Mouse (Mus musculus): Measurements from ENCODE around the gene Cdc27. TPM values are rescaled to one million over a fixed set of nuclear protein-coding genes. Genes with fewer than 3 reads are reported as not detected.
A peak's percentile ranks its signal among the peaks of the same experiment; 100 is the strongest.

Gene Cdc27
- polyA plus RNA-seq, 1 experiment from 2014 or later = 43.9 TPM

GRCm38 (mm10) chr11:104512436-104512835 is 38.0 kb downstream of the Cdc27 start:
- in situ Hi-C loops (cut with MboI; ENCODE audit: low pct_unique_long_range_greater_than_20kb) = no loop called here
- ChIA-PET POLR2A (no interaction called here), CTCF (no interaction called here)
- DNase-seq (ENCODE audit: low read depth, low spot score) = no peak
- no peak for ATAC-seq
- no peaks in the 10 kb centered on the region for H3K27me3 ChIP-seq
- TF ChIP-seq CTCF (IDR thresholded peaks at IDR 0.05) = no peak

DNA sequence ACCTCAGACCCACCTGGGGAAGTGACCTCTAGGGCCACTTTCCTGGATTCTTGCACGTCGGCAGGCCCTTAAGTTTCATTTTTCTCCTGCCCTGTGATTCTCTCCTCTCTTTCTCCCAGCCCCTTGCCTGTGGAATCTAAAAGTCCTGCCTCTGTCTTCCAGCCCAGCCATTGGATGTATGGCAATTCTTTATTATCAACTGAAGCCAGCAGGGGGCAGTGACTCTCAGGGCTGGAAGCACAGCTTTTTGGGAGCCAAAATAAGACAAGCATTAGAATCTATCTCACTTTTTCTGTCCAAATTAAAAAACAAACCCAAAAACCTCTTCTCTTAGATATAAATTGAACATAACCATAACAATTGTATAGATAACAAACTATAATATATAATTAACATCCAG is 39.8 kb downstream of the Cdc27 start:
- DNase-seq (ENCODE audit: low read depth, low spot score) (no peak), ATAC-seq (no peak)
- no peaks in the 10 kb centered on the region for H3K27me3 ChIP-seq
- ChIA-PET POLR2A (no interaction called here), CTCF (no interaction called here)
- TF ChIP-seq CTCF (IDR thresholded peaks at IDR 0.05) = peak; percentile 61
- in situ Hi-C loops (cut with MboI; ENCODE audit: low pct_unique_long_range_greater_than_20kb) = no loop called here

- DNase-seq (ENCODE audit: low read depth, low spot score) (no peak), ATAC-seq (no peak)
- ChIA-PET POLR2A (no interaction called here), CTCF (no interaction called here)
- no peaks in the 10 kb centered on the region for H3K27me3 ChIP-seq
- in situ Hi-C loops (cut with MboI; ENCODE audit: low pct_unique_long_range_greater_than_20kb) = no loop called here
- TF ChIP-seq CTCF (IDR thresholded peaks at IDR 0.05) = no peak
Observed at GRCm38 (mm10) chr11:104508455-104508854, 42.0 kb downstream of the Cdc27 start.

DNA sequence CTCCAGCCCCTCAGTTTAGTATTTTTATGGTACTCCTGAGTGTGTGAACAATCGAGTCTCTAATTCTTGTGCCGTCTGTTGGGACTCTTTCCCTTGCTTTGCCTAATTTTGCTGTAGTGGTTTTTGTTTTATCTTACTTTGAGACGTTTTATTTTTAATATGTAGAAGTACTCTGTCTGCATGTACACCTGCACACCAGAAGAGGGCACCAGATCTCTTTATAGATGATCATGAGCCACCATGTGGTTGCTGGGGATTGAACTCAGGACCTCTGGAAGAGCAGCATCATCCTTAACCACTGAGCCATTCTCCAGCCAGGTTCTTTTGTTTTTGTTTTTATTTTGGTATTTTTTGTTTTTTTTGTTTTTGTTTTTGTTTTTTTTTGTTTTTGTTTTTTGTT is 62.1 kb downstream of the Cdc27 start:
- ATAC-seq = no peak
- DNase-seq (ENCODE audit: low read depth, low spot score) = no peak
- TF ChIP-seq CTCF (IDR thresholded peaks at IDR 0.05) = peak; percentile 53
- POLR2A ChIA-PET = no interaction called here
- no peaks in the 10 kb centered on the region for H3K27me3 ChIP-seq
- in situ Hi-C loops (cut with MboI; ENCODE audit: low pct_unique_long_range_greater_than_20kb) = no loop called here
- CTCF ChIA-PET = no interaction called here

- DNase-seq (ENCODE audit: low read depth, low spot score) = no peak
- no peak for TF ChIP-seq CTCF (IDR thresholded peaks at IDR 0.05)
- in situ Hi-C loops (cut with MboI; ENCODE audit: low pct_unique_long_range_greater_than_20kb) = no loop called here
- ChIA-PET CTCF (no interaction called here), POLR2A (no interaction called here)
- peaks cover 6% of the 10 kb centered on the region for H3K27me3 ChIP-seq
- ATAC-seq = no peak
Observed at GRCm38 (mm10) chr11:104481971-104482370, 68.4 kb downstream of the Cdc27 start.

DNA sequence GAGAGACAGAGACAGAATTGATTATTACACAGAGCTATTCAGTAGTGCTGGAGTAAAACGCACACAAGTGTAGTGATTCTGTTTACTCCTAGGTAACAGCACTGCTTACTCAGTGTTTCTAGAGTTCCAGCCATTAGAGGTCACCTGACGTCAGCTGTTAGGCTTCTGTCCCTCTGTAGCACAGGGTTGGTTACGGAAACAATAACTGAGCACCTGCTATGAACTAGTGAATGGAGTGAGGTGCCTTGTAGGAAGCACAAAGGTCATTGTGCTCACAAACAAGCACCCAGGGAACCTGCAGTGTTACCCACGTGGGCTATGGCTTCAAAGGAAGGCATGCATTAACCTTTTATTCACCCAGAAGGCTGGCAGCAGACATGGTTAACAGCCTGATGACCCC is 70.9 kb downstream of the Cdc27 start:
- in situ Hi-C loops (cut with MboI; ENCODE audit: low pct_unique_long_range_greater_than_20kb) = no loop called here
- no peak for TF ChIP-seq CTCF (IDR thresholded peaks at IDR 0.05)
- no peak for ATAC-seq
- ChIA-PET CTCF (interaction anchor here (1.0 to 1.2 kb wide), 2 partner anchors 15 to 118 kb away, joined by 3 read pairs; no protein-coding TSS in a partner anchor), POLR2A (no interaction called here)
- DNase-seq (ENCODE audit: low read depth, low spot score) = no peak
- H3K27me3 ChIP-seq = peaks cover 9% of the 10 kb centered on the region

- CTCF ChIA-PET = no interaction called here
- ATAC-seq (peak; percentile 100), DNase-seq (ENCODE audit: low read depth, low spot score) (peak; percentile 71)
- POLR2A ChIA-PET = interaction anchor here (0.6 to 0.7 kb wide), 2 partner anchors 162 to 224 kb away, joined by 3 read pairs; no protein-coding TSS in a partner anchor
- TF ChIP-seq CTCF (IDR thresholded peaks at IDR 0.05) = no peak
- in situ Hi-C loops (cut with MboI; ENCODE audit: low pct_unique_long_range_greater_than_20kb) = loop anchor here (25.0 kb wide), 1 partner anchor 482 kb away; no protein-coding TSS in a partner anchor
- no peaks in the 10 kb centered on the region for H3K27me3 ChIP-seq
Observed at GRCm38 (mm10) chr11:104469371-104469835, 81.0 kb downstream of the Cdc27 start.

DNA sequence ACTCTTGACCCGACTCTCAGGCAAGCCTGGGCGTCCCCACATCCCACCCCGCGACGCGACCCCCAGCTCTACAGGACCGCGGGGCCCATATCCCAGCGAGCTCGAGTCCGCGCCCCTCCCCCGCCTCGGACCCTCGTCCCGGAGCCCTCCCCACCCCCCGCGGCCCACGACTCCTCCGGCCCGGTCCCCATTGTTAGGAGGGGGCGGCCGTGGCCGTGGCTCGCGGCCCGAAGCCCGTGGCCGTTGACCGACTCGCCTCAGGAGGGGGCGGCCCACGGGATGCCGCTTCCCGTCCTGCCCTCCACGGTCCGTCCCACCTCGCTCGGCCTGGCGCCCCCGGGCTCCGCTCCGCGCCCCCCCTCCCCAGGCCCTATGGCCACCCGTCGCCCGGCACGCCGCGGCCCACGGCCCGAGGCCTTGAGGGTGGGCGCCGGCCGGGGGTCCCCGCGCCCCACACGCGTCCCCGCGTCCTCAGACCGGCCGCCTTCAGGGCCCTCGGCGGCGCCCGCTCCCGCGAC is 81.6 kb downstream of the Cdc27 start, which contains the start of gene Kansl1:
Kansl1 (minus strand) TSS at position 111 of the 518 bp plus-strand sequence.
- no peaks in the 10 kb centered on the region for H3K27me3 ChIP-seq
- no peak for DNase-seq (ENCODE audit: low read depth, low spot score)
- ATAC-seq = peak; percentile 69
- ChIA-PET CTCF (no interaction called here), POLR2A (interaction anchor here (0.6 to 0.7 kb wide), 2 partner anchors 162 to 223 kb away, joined by 3 read pairs; no protein-coding TSS in a partner anchor)
- no peak for TF ChIP-seq CTCF (IDR thresholded peaks at IDR 0.05)
- in situ Hi-C loops (cut with MboI; ENCODE audit: low pct_unique_long_range_greater_than_20kb) = loop anchor here (25.0 kb wide), 1 partner anchor 482 kb away; no protein-coding TSS in a partner anchor

GRCm38 (mm10) chr11:104467698-104468097 is 82.7 kb downstream of the Cdc27 start:
- TF ChIP-seq CTCF (IDR thresholded peaks at IDR 0.05) = no peak
- ChIA-PET POLR2A (no interaction called here), CTCF (interaction anchor here (1.6 kb wide), 1 partner anchor 142 kb away, joined by 3 read pairs; no protein-coding TSS in a partner anchor)
- in situ Hi-C loops (cut with MboI; ENCODE audit: low pct_unique_long_range_greater_than_20kb) = loop anchor here (25.0 kb wide), 1 partner anchor 480 kb away; no protein-coding TSS in a partner anchor
- DNase-seq (ENCODE audit: low read depth, low spot score) (no peak), ATAC-seq (no peak)
- H3K27me3 ChIP-seq = no peaks in the 10 kb centered on the region

DNA sequence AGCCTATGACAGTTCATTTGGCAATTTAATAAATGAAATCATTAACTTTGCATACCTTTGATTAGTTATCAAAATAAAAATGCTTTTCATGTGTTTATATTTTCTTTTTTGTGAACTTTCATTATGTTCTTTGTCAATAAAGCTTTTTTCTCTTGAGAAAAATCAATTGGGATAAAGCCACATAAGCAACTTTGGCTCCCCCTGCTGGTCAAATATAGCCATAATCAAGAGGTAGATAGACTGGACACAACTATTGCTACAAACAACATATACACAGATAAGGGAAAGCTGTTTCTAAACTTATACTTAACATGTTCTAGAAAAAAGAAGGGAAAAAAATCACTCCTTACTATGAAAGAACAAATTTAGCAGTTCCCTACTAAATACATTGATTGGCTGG is 88.9 kb downstream of the Cdc27 start:
- ChIA-PET CTCF (interaction anchor here (1.1 to 3.2 kb wide), 7 partner anchors 11 to 146 kb away, joined by 3 to 12 read pairs (median 5); no protein-coding TSS in a partner anchor), POLR2A (no interaction called here)
- peak; percentile 64 for TF ChIP-seq CTCF (IDR thresholded peaks at IDR 0.05)
- in situ Hi-C loops (cut with MboI; ENCODE audit: low pct_unique_long_range_greater_than_20kb) = loop anchor here (25.0 kb wide), 1 partner anchor 474 kb away; no protein-coding TSS in a partner anchor
- ATAC-seq = no peak
- no peaks in the 10 kb centered on the region for H3K27me3 ChIP-seq
- DNase-seq (ENCODE audit: low read depth, low spot score) = no peak

- H3K27me3 ChIP-seq = no peaks in the 10 kb centered on the region
- CTCF ChIA-PET = interaction anchor here (1.0 to 5.0 kb wide), 7 partner anchors 9 to 144 kb away, joined by 3 to 38 read pairs (median 3); no protein-coding TSS in a partner anchor
- POLR2A ChIA-PET = interaction anchor here (0.9 kb wide), 1 partner anchor 9 kb away, joined by 3 read pairs; no protein-coding TSS in a partner anchor
- ATAC-seq = no peak
- in situ Hi-C loops (cut with MboI; ENCODE audit: low pct_unique_long_range_greater_than_20kb) = loop anchor here (5.0 to 25.0 kb wide), 2 partner anchors 142 to 472 kb away; no protein-coding TSS in a partner anchor
- no peak for TF ChIP-seq CTCF (IDR thresholded peaks at IDR 0.05)
- no peak for DNase-seq (ENCODE audit: low read depth, low spot score)
Observed at GRCm38 (mm10) chr11:104459671-104460070, 90.7 kb downstream of the Cdc27 start.
